Mouse (Mus musculus) forebrain, embryonic 15.5 days (tissue): ENCODE measurements at regions not wholly inside any gene's neighbourhood (a gene's known extent, or its start where the extent isn't known, plus 50 kb on each side); places are given as distances from the start of the nearest gene placed in this dataset.

ENCODE experiments used
- ATAC-seq: fragments of 200-750 bp; cut with Nextera tagmentation; replicated peaks from 2 replicates; pipeline ENCODE4 v1.8.0; 2017; ENCODE audit warnings: mild to moderate bottlenecking, moderate TSS enrichment, moderate library complexity
- H3K27ac ChIP-seq: fragments of 300-500 bp; sonication (generic); replicated peaks from 2 replicates; pipeline ENCODE4 v1.5.1; 2015; ENCODE audit warnings: mild to moderate bottlenecking, inconsistent platforms
- H3K27me3 ChIP-seq: fragments of 300-500 bp; sonication (generic); 2 replicates; pipeline ENCODE4 v1.6.1; 2015; ENCODE audit warnings: inconsistent platforms
- H3K36me3 ChIP-seq: fragments of 300-500 bp; sonication (generic); 2 replicates; pipeline ENCODE4 v1.6.1; 2015; ENCODE audit warnings: mild to moderate bottlenecking, inconsistent platforms
- H3K4me1 ChIP-seq: fragments of 300-500 bp; sonication (generic); 2 replicates; pipeline ENCODE4 v1.6.1; 2015; ENCODE audit warnings: inconsistent platforms
- H3K4me2 ChIP-seq: fragments of 300-500 bp; sonication (generic); replicated peaks from 2 replicates; pipeline ENCODE4 v1.6.1; 2015; ENCODE audit warnings: mild to moderate bottlenecking, inconsistent platforms
- H3K4me3 ChIP-seq: fragments of 300-500 bp; sonication (generic); 2 replicates; pipeline ENCODE4 v1.5.1; 2015; ENCODE audit warnings: mild to moderate bottlenecking, inconsistent platforms
- H3K9ac ChIP-seq: fragments of 300-500 bp; sonication (generic); replicated peaks from 2 replicates; pipeline ENCODE4 v1.6.1; 2015; ENCODE audit warnings: mild to moderate bottlenecking, inconsistent platforms
- H3K9me3 ChIP-seq: fragments of 300-500 bp; sonication (generic); 2 replicates; pipeline ENCODE4 v1.6.1; 2016; ENCODE audit warnings: inconsistent platforms
- WGBS: fragments of 180-500 bp; shearing (Covaris S2); methylation state at CpG from one replicate; pipeline ENCODE4 v1.1.7; 2015; ENCODE audit warnings: mixed read lengths; 5-methylcytosine and 5-hydroxymethylcytosine counted together

GRCm38 (mm10) chr17:93460409-93460808 lies 261.6 kb downstream of the Adcyap1 start:
- H3K36me3 ChIP-seq, result no peaks in the 10 kb centered on the region
- H3K4me2 ChIP-seq, result no peak overlapping the region
- H3K4me3 ChIP-seq, result no peak overlapping the region
- H3K4me1 ChIP-seq, result no peaks in the 10 kb centered on the region
- H3K27ac ChIP-seq, result no peak overlapping the region
- no peaks in the 10 kb centered on the region for H3K9me3 ChIP-seq
- no peaks in the 10 kb centered on the region for H3K27me3 ChIP-seq
- 90% methylated on average over 2 of the region's 2 CpGs for WGBS
- ATAC-seq, result no peak
- no peak overlapping the region for H3K9ac ChIP-seq

- no peak overlapping the region for H3K27ac ChIP-seq
- H3K9ac ChIP-seq, result no peak overlapping the region
- no peaks in the 10 kb centered on the region for H3K36me3 ChIP-seq
- H3K4me3 ChIP-seq, result no peak overlapping the region
- 90% methylated on average over 3 of the region's 3 CpGs for WGBS
- H3K4me1 ChIP-seq, result no peaks in the 10 kb centered on the region
- ATAC-seq, result no peak
- H3K9me3 ChIP-seq, result no peaks in the 10 kb centered on the region
- H3K4me2 ChIP-seq, result no peak overlapping the region
- H3K27me3 ChIP-seq, result no peaks in the 10 kb centered on the region
Observed at GRCm38 (mm10) chr17:93463621-93464211, 264.9 kb downstream of the Adcyap1 start.

GRCm38 (mm10) chr17:93482378-93482777 lies 283.6 kb downstream of the Adcyap1 start:
- H3K27me3 ChIP-seq, result no peaks in the 10 kb centered on the region
- H3K36me3 ChIP-seq, result no peaks in the 10 kb centered on the region
- ATAC-seq, result no peak
- no peaks in the 10 kb centered on the region for H3K4me1 ChIP-seq
- no peak overlapping the region for H3K9ac ChIP-seq
- no peaks in the 10 kb centered on the region for H3K9me3 ChIP-seq
- H3K27ac ChIP-seq, result no peak overlapping the region
- no peak overlapping the region for H3K4me3 ChIP-seq
- H3K4me2 ChIP-seq, result no peak overlapping the region

- H3K36me3 ChIP-seq, result no peaks in the 10 kb centered on the region
- no peaks in the 10 kb centered on the region for H3K4me1 ChIP-seq
- H3K9me3 ChIP-seq, result no peaks in the 10 kb centered on the region
- no peaks in the 10 kb centered on the region for H3K27me3 ChIP-seq
- H3K4me2 ChIP-seq, result no peak overlapping the region
- no peak overlapping the region for H3K9ac ChIP-seq
- no peak overlapping the region for H3K4me3 ChIP-seq
- ATAC-seq, result no peak
- no peak overlapping the region for H3K27ac ChIP-seq
- WGBS, result 53% methylated on average over 1 of the region's 1 CpGs
Observed at GRCm38 (mm10) chr17:93484540-93484939, 285.7 kb downstream of the Adcyap1 start.

GRCm38 (mm10) chr17:93486442-93486841 lies 287.6 kb downstream of the Adcyap1 start:
- no peaks in the 10 kb centered on the region for H3K4me1 ChIP-seq
- H3K9ac ChIP-seq, result no peak overlapping the region
- H3K4me3 ChIP-seq, result no peak overlapping the region
- no peaks in the 10 kb centered on the region for H3K36me3 ChIP-seq
- ATAC-seq, result no peak
- H3K27me3 ChIP-seq, result no peaks in the 10 kb centered on the region
- H3K9me3 ChIP-seq, result no peaks in the 10 kb centered on the region
- no peak overlapping the region for H3K27ac ChIP-seq
- no peak overlapping the region for H3K4me2 ChIP-seq

- Histone ChIP-seq H3K9ac (no peak overlapping the region), H3K4me1 (no peaks in the 10 kb centered on the region), H3K4me2 (no peak overlapping the region), H3K4me3 (no peak overlapping the region), H3K27ac (no peak overlapping the region), H3K9me3 (no peaks in the 10 kb centered on the region), H3K36me3 (no peaks in the 10 kb centered on the region), H3K27me3 (no peaks in the 10 kb centered on the region)
- 0 out of 2 replicates have a peak, but pooled peaks have one; percentile 73 for ATAC-seq
- 69% methylated on average over 4 of the region's 4 CpGs for WGBS
Observed at GRCm38 (mm10) chr17:93489988-93490732, 291.3 kb downstream of the Adcyap1 start.

GRCm38 (mm10) chr17:93508882-93509594 lies 310.2 kb downstream of the Adcyap1 start:
- no peaks in the 10 kb centered on the region for H3K27me3 ChIP-seq
- H3K36me3 ChIP-seq, result no peaks in the 10 kb centered on the region
- no peak for ATAC-seq
- H3K9ac ChIP-seq, result no peak overlapping the region
- H3K4me1 ChIP-seq, result no peaks in the 10 kb centered on the region
- no peaks in the 10 kb centered on the region for H3K9me3 ChIP-seq
- no peak overlapping the region for H3K4me2 ChIP-seq
- WGBS, result 90% methylated on average over 4 of the region's 4 CpGs
- no peak overlapping the region for H3K4me3 ChIP-seq
- no peak overlapping the region for H3K27ac ChIP-seq

- H3K36me3 ChIP-seq, result no peaks in the 10 kb centered on the region
- no peak overlapping the region for H3K27ac ChIP-seq
- H3K27me3 ChIP-seq, result no peaks in the 10 kb centered on the region
- no peaks in the 10 kb centered on the region for H3K4me1 ChIP-seq
- ATAC-seq, result no peak
- H3K4me2 ChIP-seq, result no peak overlapping the region
- no peak overlapping the region for H3K4me3 ChIP-seq
- no peaks in the 10 kb centered on the region for H3K9me3 ChIP-seq
- H3K9ac ChIP-seq, result no peak overlapping the region
Observed at GRCm38 (mm10) chr17:93523406-93523805, 324.6 kb downstream of the Adcyap1 start.

GRCm38 (mm10) chr17:93525871-93526644 lies 327.2 kb downstream of the Adcyap1 start:
- Histone ChIP-seq H3K27me3 (no peaks in the 10 kb centered on the region), H3K36me3 (no peaks in the 10 kb centered on the region), H3K4me2 (no peak overlapping the region), H3K27ac (no peak overlapping the region), H3K9me3 (no peaks in the 10 kb centered on the region), H3K4me1 (no peaks in the 10 kb centered on the region), H3K9ac (no peak overlapping the region), H3K4me3 (no peak overlapping the region)
- no peak for ATAC-seq
- 54% methylated on average over 2 of the region's 2 CpGs for WGBS

- Histone ChIP-seq H3K9ac (no peak overlapping the region), H3K4me2 (no peak overlapping the region), H3K4me3 (no peak overlapping the region), H3K9me3 (no peaks in the 10 kb centered on the region), H3K27me3 (no peaks in the 10 kb centered on the region), H3K4me1 (no peaks in the 10 kb centered on the region), H3K36me3 (no peaks in the 10 kb centered on the region), H3K27ac (no peak overlapping the region)
- ATAC-seq, result no peak
Observed at GRCm38 (mm10) chr17:93532535-93532934, 333.7 kb downstream of the Adcyap1 start.

- no peak for ATAC-seq
- Histone ChIP-seq H3K9ac (no peak overlapping the region), H3K4me1 (no peaks in the 10 kb centered on the region), H3K4me3 (no peak overlapping the region), H3K4me2 (no peak overlapping the region), H3K27ac (no peak overlapping the region), H3K9me3 (no peaks in the 10 kb centered on the region), H3K27me3 (no peaks in the 10 kb centered on the region), H3K36me3 (no peaks in the 10 kb centered on the region)
- 91% methylated on average over 2 of the region's 2 CpGs for WGBS
Observed at GRCm38 (mm10) chr17:93534945-93535344, 336.1 kb downstream of the Adcyap1 start.

GRCm38 (mm10) chr17:93535751-93536150 lies 336.9 kb downstream of the Adcyap1 start:
- H3K4me1 ChIP-seq, result no peaks in the 10 kb centered on the region
- no peaks in the 10 kb centered on the region for H3K9me3 ChIP-seq
- H3K27ac ChIP-seq, result no peak overlapping the region
- H3K4me3 ChIP-seq, result no peak overlapping the region
- ATAC-seq, result no peak
- no peak overlapping the region for H3K9ac ChIP-seq
- H3K4me2 ChIP-seq, result no peak overlapping the region
- H3K27me3 ChIP-seq, result no peaks in the 10 kb centered on the region
- no peaks in the 10 kb centered on the region for H3K36me3 ChIP-seq
